Mouse (Mus musculus) thymus, adult 2 months (tissue): ENCODE data around the gene Matk.

Source experiments
- CTCF ChIP-seq: fragments of 200-500 bp; IDR thresholded peaks from 2 replicates; pipeline ENCODE4 v1.5.1; 2012; ENCODE audit warnings: mild to moderate bottlenecking, control low read depth, low read length, moderate library complexity, borderline replicate concordance; ENCODE audit not compliant: control insufficient read depth, poor library complexity, insufficient read depth; ENCODE audit errors: extremely low read depth
- POLR2A ChIP-seq: fragments of 200-500 bp; IDR thresholded peaks from 2 replicates; pipeline ENCODE4 v1.6.1; 2012; ENCODE audit warnings: mild to moderate bottlenecking, low read length, control low read depth, moderate library complexity; ENCODE audit not compliant: control insufficient read depth, poor library complexity, insufficient read depth; ENCODE audit errors: extremely low read depth

- TF ChIP-seq CTCF (no peak), POLR2A (no peak)
These were observed 38.9 kb downstream of the Matk start, which contains the start of gene Tjp3 for GRCm38 (mm10) chr10:81291511-81292104.
